Mouse (Mus musculus) left cerebral cortex, adult 11 months (tissue): ENCODE measurements around the gene 1700092M07Rik.

Experiments
- DNase-seq: peaks from one replicate; pipeline ENCODE4 v3.0.0; 2022; ENCODE audit warnings: low spot score

1700092M07Rik gene

GRCm38 (mm10) chr19:8742176-8742575, 1.7 kb downstream of the 1700092M07Rik start:
- no peak for DNase-seq

- no peak for DNase-seq
Measured at GRCm38 (mm10) chr19:8745382-8745781, 4.9 kb downstream of the 1700092M07Rik start.

GRCm38 (mm10) chr19:8747368-8747767, 6.8 kb downstream of the 1700092M07Rik start:
- DNase-seq: no peak

- no peak for DNase-seq
Measured at GRCm38 (mm10) chr19:8755652-8756051, 15.1 kb downstream of the 1700092M07Rik start.

GRCm38 (mm10) chr19:8756635-8757387, 16.3 kb downstream of the 1700092M07Rik start, which contains the start of gene Nxf1:
Nxf1 (plus strand) TSS chr19:8757073.
- peak; percentile 87 for DNase-seq

- DNase-seq: no peak
Measured at GRCm38 (mm10) chr19:8757471-8757998, 17.0 kb downstream of the 1700092M07Rik start.

- DNase-seq: no peak
Measured at GRCm38 (mm10) chr19:8758899-8759298, 18.4 kb downstream of the 1700092M07Rik start.

- DNase-seq: no peak
Measured at GRCm38 (mm10) chr19:8760757-8761156, 20.2 kb downstream of the 1700092M07Rik start.

- DNase-seq: no peak
Measured at GRCm38 (mm10) chr19:8763276-8763675, 22.8 kb downstream of the 1700092M07Rik start.

GRCm38 (mm10) chr19:8765562-8765961, 25.0 kb downstream of the 1700092M07Rik start:
- DNase-seq: no peak

GRCm38 (mm10) chr19:8770567-8771270, 30.2 kb downstream of the 1700092M07Rik start, which contains the start of gene Tmem223:
Tmem223 (plus strand) TSS chr19:8770996.
- DNase-seq: peak; percentile 66

GRCm38 (mm10) chr19:8772996-8773395, 32.5 kb downstream of the 1700092M07Rik start:
- DNase-seq: no peak

- DNase-seq: no peak
Measured at GRCm38 (mm10) chr19:8773409-8773808, 32.9 kb downstream of the 1700092M07Rik start.

GRCm38 (mm10) chr19:8774086-8774835, 33.7 kb downstream of the 1700092M07Rik start, which contains the start of gene Tmem179b:
Tmem179b (minus strand) TSS chr19:8774467.
- DNase-seq: peak; percentile 94

GRCm38 (mm10) chr19:8774951-8775421, 34.5 kb downstream of the 1700092M07Rik start:
- no peak for DNase-seq

GRCm38 (mm10) chr19:8786008-8786781, 45.7 kb downstream of the 1700092M07Rik start, which contains the start of gene Taf6l:
Taf6l (minus strand) TSS chr19:8786417.
- peak; percentile 93 for DNase-seq

- no peak for DNase-seq
Measured at GRCm38 (mm10) chr19:8788521-8788920, 48.0 kb downstream of the 1700092M07Rik start.

- no peak for DNase-seq
Measured at GRCm38 (mm10) chr19:8789171-8789570, 48.7 kb downstream of the 1700092M07Rik start.

- no peak for DNase-seq
Measured at GRCm38 (mm10) chr19:8790171-8790570, 49.7 kb downstream of the 1700092M07Rik start.
